Mouse (Mus musculus): ENCODE results near the gene Naa38.

The Naa38 gene

GRCm38 (mm10) chr11:69400083-69400850 lies 5.0 kb downstream of the Naa38 start:
- no peak for DNase-seq (ENCODE audit: low read depth)

GRCm38 (mm10) chr11:69401210-69401637 lies 5.9 kb downstream of the Naa38 start:
- peak; percentile 77 for DNase-seq (ENCODE audit: low read depth)

GRCm38 (mm10) chr11:69401987-69402386 lies 6.7 kb downstream of the Naa38 start:
- DNase-seq (ENCODE audit: low read depth), result no peak

GRCm38 (mm10) chr11:69403691-69404594 lies 8.7 kb downstream of the Naa38 start:
- DNase-seq (ENCODE audit: low read depth), result no peak

- DNase-seq (ENCODE audit: low read depth), result no peak
These were observed 9.5 kb downstream of the Naa38 start for GRCm38 (mm10) chr11:69404595-69405396.

- no peak for DNase-seq (ENCODE audit: low read depth)
These were observed 10.3 kb downstream of the Naa38 start for GRCm38 (mm10) chr11:69405397-69406200.

- DNase-seq (ENCODE audit: low read depth), result no peak
These were observed 11.0 kb downstream of the Naa38 start for GRCm38 (mm10) chr11:69406282-69406681.

GRCm38 (mm10) chr11:69406867-69407723 lies 11.8 kb downstream of the Naa38 start:
- DNase-seq (ENCODE audit: low read depth), result no peak

GRCm38 (mm10) chr11:69407724-69408004 lies 12.4 kb downstream of the Naa38 start:
- no peak for DNase-seq (ENCODE audit: low read depth)

- DNase-seq (ENCODE audit: low read depth), result peak; percentile 98
These were observed 13.5 kb downstream of the Naa38 start for GRCm38 (mm10) chr11:69408541-69409377.

- DNase-seq (ENCODE audit: low read depth), result peak; percentile 94
These were observed 14.2 kb downstream of the Naa38 start for GRCm38 (mm10) chr11:69409378-69410044.

GRCm38 (mm10) chr11:69410045-69410309 lies 14.7 kb downstream of the Naa38 start:
- DNase-seq (ENCODE audit: low read depth), result no peak

- DNase-seq (ENCODE audit: low read depth), result peak; percentile 88
These were observed 15.2 kb downstream of the Naa38 start for GRCm38 (mm10) chr11:69410310-69411072.

- DNase-seq (ENCODE audit: low read depth), result peak; percentile 97
These were observed 15.8 kb downstream of the Naa38 start for GRCm38 (mm10) chr11:69411073-69411535.

- peak; percentile 83 for DNase-seq (ENCODE audit: low read depth)
These were observed 16.4 kb downstream of the Naa38 start for GRCm38 (mm10) chr11:69411538-69412203.

GRCm38 (mm10) chr11:69412548-69412947 lies 17.3 kb downstream of the Naa38 start:
- DNase-seq (ENCODE audit: low read depth), result no peak

- DNase-seq (ENCODE audit: low read depth), result peak; percentile 39
These were observed 18.2 kb downstream of the Naa38 start, which contains the start of gene Kdm6b for GRCm38 (mm10) chr11:69413221-69414181. TSS of gene Kdm6b (minus strand) at chr11:69413675.

Measured in 416B (cell line).